Mouse (Mus musculus) MEL (cell line): ENCODE measurements around the gene Slc35g3.
A peak's percentile ranks its signal among the peaks of the same experiment; 100 is the strongest.

Experiments
- CTCF ChIP-seq, 3 experiments: IDR thresholded peaks in 2 of 3; conservative IDR thresholded peaks in 1 of 3; 2 replicates each; pipeline ENCODE4 v1.5.1; 2011 to 2012; ENCODE audit warnings: low read length in 3 of 3, low read depth in 2 of 3, mild to moderate bottlenecking in 2 of 3, improper control_type of control experiment in 1 of 3, inconsistent platforms in 1 of 3, mixed read lengths in 1 of 3, moderate library complexity in 1 of 3; ENCODE audit not compliant: control insufficient read depth in 1 of 3, insufficient read depth in 1 of 3, poor library complexity in 1 of 3, severe bottlenecking in 1 of 3
- ELF1 ChIP-seq: IDR thresholded peaks from 2 replicates; pipeline ENCODE4 v1.6.1; 2014; ENCODE audit warnings: low read depth, mild to moderate bottlenecking, inconsistent platforms, low read length, improper control_type of control experiment, moderate library complexity
- EP300 ChIP-seq, 2 experiments: IDR thresholded peaks; 2 replicates each; pipeline ENCODE4 v1.6.1; 2011; ENCODE audit warnings: improper control_type of control experiment in 2 of 2, low read length in 2 of 2, low read depth in 1 of 2, mild to moderate bottlenecking in 1 of 2
- ETS1 ChIP-seq: IDR thresholded peaks from 2 replicates; pipeline ENCODE4 v1.6.1; 2012; ENCODE audit warnings: low read depth, mild to moderate bottlenecking, inconsistent platforms, low read length, improper control_type of control experiment, moderate library complexity
- GATA1 ChIP-seq: IDR thresholded peaks from 2 replicates; pipeline ENCODE4 v1.6.1; 2011; ENCODE audit warnings: low read depth, low read length, improper control_type of control experiment
- KAT2A ChIP-seq: conservative IDR thresholded peaks from 2 replicates; pipeline ENCODE4 v1.6.1; 2012; ENCODE audit warnings: low read depth, low read length, improper control_type of control experiment, inconsistent platforms
- POLR2A ChIP-seq, 2 experiments: IDR thresholded peaks; 2 replicates each; pipeline ENCODE4 v1.6.1; 2011 to 2012; ENCODE audit warnings: low read length in 2 of 2, mild to moderate bottlenecking in 2 of 2, control low read depth in 1 of 2, improper control_type of control experiment in 1 of 2, low read depth in 1 of 2, moderate library complexity in 1 of 2; ENCODE audit not compliant: control insufficient read depth in 1 of 2, insufficient read depth in 1 of 2, poor library complexity in 1 of 2
- POLR2AphosphoS5 ChIP-seq: IDR thresholded peaks from 2 replicates; pipeline ENCODE4 v1.6.1; 2012; ENCODE audit warnings: low read depth, borderline replicate concordance, mild to moderate bottlenecking, inconsistent platforms, low read length, moderate library complexity, mixed read lengths

DNA sequence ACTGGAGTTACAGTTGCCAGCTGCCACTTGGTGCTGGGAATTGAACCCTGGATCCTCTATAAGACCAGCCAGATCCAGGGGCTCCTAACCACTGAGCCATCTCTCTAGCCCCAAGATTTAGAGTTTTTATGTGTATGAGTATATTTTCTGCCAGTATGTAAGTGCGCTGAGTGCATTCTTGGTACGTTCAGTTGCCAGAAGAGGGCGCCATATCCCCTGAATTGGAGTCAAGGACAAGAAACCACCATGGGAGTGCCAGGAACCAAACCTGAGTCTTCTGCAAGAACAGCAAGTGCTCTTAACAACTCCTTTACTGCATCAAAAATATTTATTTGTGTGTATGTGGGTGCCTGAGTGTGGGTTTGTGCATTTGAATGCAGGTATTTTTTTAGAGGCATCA lies 32.7 kb downstream of the Slc35g3 start:
- TF ChIP-seq CTCF (IDR thresholded peaks at IDR 0.05 in 2 of 3, conservative IDR thresholded peaks at IDR 0.05 in 1 of 3; ENCODE audit: control insufficient read depth in 1 of 3, insufficient read depth in 1 of 3, low read depth in 2 of 3, low read length in 3 of 3, poor library complexity in 1 of 3, severe bottlenecking in 1 of 3), result peak; percentile 82 to 97 (median 91)
- no peak for TF ChIP-seq ELF1
- no peak for TF ChIP-seq GATA1
- TF ChIP-seq ETS1, result no peak
- no peak for TF ChIP-seq EP300 (IDR thresholded peaks at IDR 0.05; ENCODE audit: low read depth in 1 of 2, low read length in 2 of 2)
- no peak for TF ChIP-seq POLR2A (IDR thresholded peaks at IDR 0.05; ENCODE audit: control insufficient read depth in 1 of 2, insufficient read depth in 1 of 2, low read depth in 1 of 2, low read length in 2 of 2, poor library complexity in 1 of 2)
- no peak for TF ChIP-seq KAT2A
- TF ChIP-seq POLR2AphosphoS5, result no peak
